Mouse (Mus musculus): ENCODE measurements around the gene Rnasel. TPM values are rescaled to one million over a fixed set of nuclear protein-coding genes. Genes with fewer than 3 reads are reported as not detected.
"Not testable (repeated sequence)": the region's sequence is repeated elsewhere in the genome, so short reads cannot be mapped to it uniquely, and the experiment has no call there.

Gene Rnasel
- polyA plus RNA-seq, 1 experiment = 5.6 TPM

DNA sequence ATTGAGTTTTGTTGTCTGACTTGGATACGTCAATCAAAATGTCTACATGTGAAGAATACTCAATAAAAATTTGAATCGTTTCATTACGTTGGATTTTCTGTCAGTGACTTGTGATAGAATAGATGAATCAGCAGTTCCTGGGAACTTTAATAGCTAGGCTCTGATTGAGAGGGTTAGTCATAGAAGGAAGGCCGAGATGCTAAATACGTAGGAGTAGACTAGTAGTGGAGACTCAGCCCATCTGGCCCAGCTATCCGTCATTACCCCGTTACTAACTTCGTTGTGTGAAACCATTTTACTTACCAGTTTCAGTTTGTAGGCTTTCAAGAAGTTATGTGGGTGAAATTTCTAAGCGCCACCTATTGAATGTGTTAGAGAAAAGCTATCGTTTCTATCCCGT lies 14.9 kb downstream of the Rnasel start:
- no peak overlapping the region for H3K4me3 ChIP-seq (ENCODE audit: insufficient read depth, low read length)
- H3K27ac ChIP-seq (ENCODE audit: insufficient read depth, low read length) = no peak overlapping the region
- H3K4me1 ChIP-seq (ENCODE audit: control insufficient read depth, insufficient read depth, low read length) = no peaks in the 10 kb centered on the region
- no peak for TF ChIP-seq POLR2A (IDR thresholded peaks at IDR 0.05; ENCODE audit: low read depth, low read length)
- no peak for TF ChIP-seq CTCF (IDR thresholded peaks at IDR 0.05; ENCODE audit: borderline replicate concordance, insufficient read depth, low read length)

- H3K4me3 ChIP-seq (ENCODE audit: insufficient read depth, low read length) = no peak overlapping the region
- no peak overlapping the region for H3K27ac ChIP-seq (ENCODE audit: insufficient read depth, low read length)
- TF ChIP-seq CTCF (IDR thresholded peaks at IDR 0.05; ENCODE audit: borderline replicate concordance, insufficient read depth, low read length) (no peak), POLR2A (IDR thresholded peaks at IDR 0.05; ENCODE audit: low read depth, low read length) (no peak)
- no peaks in the 10 kb centered on the region for H3K4me1 ChIP-seq (ENCODE audit: control insufficient read depth, insufficient read depth, low read length)
Observed at GRCm38 (mm10) chr1:153766298-153766697, 17.1 kb downstream of the Rnasel start.

DNA sequence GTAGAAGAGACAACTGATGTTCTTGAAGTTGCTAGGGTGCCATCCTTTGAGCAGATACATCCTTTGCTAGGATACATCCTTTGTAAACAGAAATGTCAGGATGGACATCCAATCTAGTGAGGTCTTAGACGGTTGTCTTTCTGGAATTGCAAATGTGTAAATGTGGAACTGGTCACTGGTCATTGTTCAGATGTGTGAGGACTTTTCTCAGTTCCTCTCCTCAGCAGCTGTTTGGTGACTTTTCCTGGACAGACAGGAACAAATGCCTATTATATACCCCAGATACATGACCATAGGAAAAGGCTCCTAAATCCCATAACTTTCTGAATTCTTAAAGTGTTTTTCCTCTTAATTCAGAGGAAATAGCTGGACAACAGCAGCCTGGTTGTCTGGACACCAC lies 18.1 kb downstream of the Rnasel start:
- H3K4me3 ChIP-seq (ENCODE audit: insufficient read depth, low read length) = no peak overlapping the region
- TF ChIP-seq CTCF (IDR thresholded peaks at IDR 0.05; ENCODE audit: borderline replicate concordance, insufficient read depth, low read length) (no peak), POLR2A (IDR thresholded peaks at IDR 0.05; ENCODE audit: low read depth, low read length) (no peak)
- no peak overlapping the region for H3K27ac ChIP-seq (ENCODE audit: insufficient read depth, low read length)
- no peaks in the 10 kb centered on the region for H3K4me1 ChIP-seq (ENCODE audit: control insufficient read depth, insufficient read depth, low read length)

DNA sequence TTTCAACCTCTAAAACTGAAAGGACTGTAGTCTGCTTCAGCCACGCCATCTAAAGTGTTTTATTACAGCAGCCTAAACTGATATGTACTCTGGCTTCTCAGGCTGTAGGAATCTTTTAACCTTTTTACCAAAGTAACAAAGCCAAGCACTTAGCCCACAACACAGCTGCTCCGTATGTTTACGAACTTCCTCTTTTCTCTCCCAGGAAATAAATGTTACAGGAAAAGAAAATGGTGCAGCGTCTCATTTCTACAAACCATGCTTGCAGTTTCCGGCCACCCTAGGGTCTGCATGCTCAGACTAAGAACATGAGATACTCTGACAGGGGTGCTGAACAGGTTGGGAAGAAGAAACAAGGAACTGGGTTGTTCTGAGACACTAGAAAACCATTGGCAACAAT lies 19.2 kb downstream of the Rnasel start:
- Histone ChIP-seq H3K27ac (ENCODE audit: insufficient read depth, low read length) (no peak overlapping the region), H3K4me1 (ENCODE audit: control insufficient read depth, insufficient read depth, low read length) (no peaks in the 10 kb centered on the region), H3K4me3 (ENCODE audit: insufficient read depth, low read length) (no peak overlapping the region)
- TF ChIP-seq POLR2A (IDR thresholded peaks at IDR 0.05; ENCODE audit: low read depth, low read length) (no peak), CTCF (IDR thresholded peaks at IDR 0.05; ENCODE audit: borderline replicate concordance, insufficient read depth, low read length) (no peak)

DNA sequence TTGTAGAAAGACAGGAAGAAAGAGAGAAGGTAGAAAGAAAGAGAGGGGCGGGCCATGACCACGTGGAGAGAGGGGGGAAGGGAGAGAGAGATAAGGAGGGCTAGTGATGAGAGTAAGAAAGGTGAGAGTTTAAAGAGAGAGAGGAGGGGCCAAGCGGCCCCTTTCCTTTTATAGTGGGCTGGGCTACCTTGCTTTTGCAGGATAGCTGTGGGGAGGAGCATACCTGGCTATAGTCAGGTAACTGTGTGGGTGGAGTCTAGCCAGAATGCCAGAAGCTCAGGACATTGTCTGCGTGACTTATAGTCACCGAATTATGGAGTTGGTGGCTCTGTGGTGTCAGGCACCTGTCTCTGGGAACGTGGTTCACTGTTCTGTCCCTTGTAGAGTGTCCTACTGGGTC lies 20.3 kb downstream of the Rnasel start:
- not testable (repeated sequence) for H3K4me3 ChIP-seq (ENCODE audit: insufficient read depth, low read length); H3K27ac ChIP-seq (ENCODE audit: insufficient read depth, low read length)

GRCm38 (mm10) chr1:153769998-153770775 lies 21.0 kb downstream of the Rnasel start:
- Histone ChIP-seq H3K4me1 (ENCODE audit: control insufficient read depth, insufficient read depth, low read length) (peaks cover under 1% of the 10 kb centered on the region; the same call in 1 of the 2 replicates), H3K27ac (ENCODE audit: insufficient read depth, low read length) (no peak overlapping the region), H3K4me3 (ENCODE audit: insufficient read depth, low read length) (no peak overlapping the region)
- TF ChIP-seq CTCF (IDR thresholded peaks at IDR 0.05; ENCODE audit: borderline replicate concordance, insufficient read depth, low read length) = no peak
- no peak for TF ChIP-seq POLR2A (IDR thresholded peaks at IDR 0.05; ENCODE audit: low read depth, low read length)

More for the DNA sequence above, 20.3 kb downstream of the Rnasel start:
- H3K4me1 ChIP-seq (ENCODE audit: control insufficient read depth, insufficient read depth, low read length) = not testable (repeated sequence)

DNA sequence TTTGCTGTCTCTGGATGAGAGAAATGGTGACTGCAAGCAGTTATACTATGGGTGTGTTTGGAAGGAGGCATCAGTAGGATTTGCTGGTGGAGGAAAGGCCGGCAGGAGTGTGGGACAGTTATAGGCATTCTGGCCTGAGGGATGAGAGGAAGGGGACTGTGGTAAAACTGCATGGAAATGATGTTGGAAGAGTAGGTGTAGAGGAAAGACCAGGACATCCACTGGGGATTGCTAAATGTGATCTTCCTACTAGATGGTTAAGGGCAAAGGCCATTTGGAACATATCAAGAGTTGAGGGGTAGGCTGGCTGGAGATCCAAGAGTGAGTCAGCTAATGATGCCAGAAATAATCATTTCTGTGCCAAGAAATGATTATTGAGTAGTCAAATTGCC lies 21.5 kb downstream of the Rnasel start:
- Histone ChIP-seq H3K4me3 (ENCODE audit: insufficient read depth, low read length) (no peak overlapping the region), H3K27ac (ENCODE audit: insufficient read depth, low read length) (no peak overlapping the region), H3K4me1 (ENCODE audit: control insufficient read depth, insufficient read depth, low read length) (peaks cover 2% of the 10 kb centered on the region; the same call in 1 of the 2 replicates)
- TF ChIP-seq CTCF (IDR thresholded peaks at IDR 0.05; ENCODE audit: borderline replicate concordance, insufficient read depth, low read length) (no peak), POLR2A (IDR thresholded peaks at IDR 0.05; ENCODE audit: low read depth, low read length) (no peak)

GRCm38 (mm10) chr1:153775174-153775573 lies 25.9 kb downstream of the Rnasel start:
- Histone ChIP-seq H3K4me3 (ENCODE audit: insufficient read depth, low read length) (no peak overlapping the region), H3K27ac (ENCODE audit: insufficient read depth, low read length) (no peak overlapping the region), H3K4me1 (ENCODE audit: control insufficient read depth, insufficient read depth, low read length) (peaks cover 2% of the 10 kb centered on the region; the same call in 1 of the 2 replicates)
- no peak for TF ChIP-seq CTCF (IDR thresholded peaks at IDR 0.05; ENCODE audit: borderline replicate concordance, insufficient read depth, low read length)
- no peak for TF ChIP-seq POLR2A (IDR thresholded peaks at IDR 0.05; ENCODE audit: low read depth, low read length)

DNA sequence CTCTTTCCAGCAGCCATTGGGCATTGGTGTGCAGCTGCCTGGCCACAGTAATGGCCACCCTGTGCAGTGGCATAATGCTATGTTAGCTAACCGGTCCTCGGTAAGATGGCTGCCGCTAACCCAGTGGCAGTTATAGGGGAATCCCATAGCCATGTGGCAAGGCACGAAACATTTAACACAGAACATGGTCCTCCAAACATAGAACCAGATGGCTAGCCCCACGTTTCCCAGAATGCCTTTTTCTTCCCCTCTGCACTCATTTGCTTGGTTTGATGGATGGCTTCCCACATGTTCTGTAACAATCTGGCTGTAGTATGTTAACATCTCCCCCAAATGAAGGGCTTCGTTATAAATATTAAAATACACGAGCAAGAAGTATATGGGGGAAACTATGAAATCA lies 27.0 kb downstream of the Rnasel start:
- Histone ChIP-seq H3K4me3 (ENCODE audit: insufficient read depth, low read length) (no peak overlapping the region), H3K4me1 (ENCODE audit: control insufficient read depth, insufficient read depth, low read length) (peaks cover 2% of the 10 kb centered on the region; the same call in 1 of the 2 replicates), H3K27ac (ENCODE audit: insufficient read depth, low read length) (no peak overlapping the region)
- TF ChIP-seq POLR2A (IDR thresholded peaks at IDR 0.05; ENCODE audit: low read depth, low read length) = no peak
- TF ChIP-seq CTCF (IDR thresholded peaks at IDR 0.05; ENCODE audit: borderline replicate concordance, insufficient read depth, low read length) = no peak

- H3K27ac ChIP-seq (ENCODE audit: insufficient read depth, low read length) = no peak overlapping the region
- H3K4me1 ChIP-seq (ENCODE audit: control insufficient read depth, insufficient read depth, low read length) = peaks cover 2% of the 10 kb centered on the region; the same call in 1 of the 2 replicates
- TF ChIP-seq CTCF (IDR thresholded peaks at IDR 0.05; ENCODE audit: borderline replicate concordance, insufficient read depth, low read length) (no peak), POLR2A (IDR thresholded peaks at IDR 0.05; ENCODE audit: low read depth, low read length) (no peak)
- no peak overlapping the region for H3K4me3 ChIP-seq (ENCODE audit: insufficient read depth, low read length)
Observed at GRCm38 (mm10) chr1:153778205-153778604, 29.0 kb downstream of the Rnasel start.
